Mouse (Mus musculus): ENCODE results near the gene Yipf3. TPM values are rescaled to one million over a fixed set of nuclear protein-coding genes. Genes with fewer than 3 reads are reported as not detected.

Gene Yipf3
- total and polyA plus RNA-seq, 3 experiments, result 15.8 to 52.6 (median 32.5) TPM

GRCm38 (mm10) chr17:46241471-46241870 lies 6.4 kb upstream of the Yipf3 start:
- H3K4me3 ChIP-seq (replicated peaks in 1 of 3; ENCODE audit: low read depth in 2 of 3, low read length in 2 of 3, poor library complexity in 1 of 3), result no peak overlapping the region
- dilution Hi-C loops (cut with MboI; ENCODE audit: extremely low pct_ligation_motif_present, extremely low pct_unique_long_range_greater_than_20kb, low sequenced_read_pairs), result no loop called here
- peaks cover 0 to 6% of the 10 kb centered on the region in 2 experiments; a peak in 2 of 4 replicates for H3K4me1 ChIP-seq (ENCODE audit: control insufficient read depth in 1 of 2, insufficient read depth in 2 of 2)
- peaks cover 83 to 97% of the 10 kb centered on the region in 2 experiments for H3K36me3 ChIP-seq (replicated peaks in 1 of 2; ENCODE audit: control insufficient read depth in 1 of 2, insufficient read depth in 1 of 2, low read length in 1 of 2)
- no peaks in the 10 kb centered on the region for H3K27me3 ChIP-seq (replicated peaks)
- in situ Hi-C loops (cut with MboI; ENCODE audit: low pct_ligation_motif_present, low pct_unique_long_range_greater_than_20kb, low sequenced_read_pairs), result loop anchor here (25.0 kb wide), 1 partner anchor 746 kb away; no protein-coding TSS in a partner anchor
- TF ChIP-seq KAT2A (IDR thresholded peaks at IDR 0.05; ENCODE audit: insufficient replicate concordance, low read length) (no peak), MYC (IDR thresholded peaks at IDR 0.05; ENCODE audit: low read depth, low read length) (no peak), NELFE (IDR thresholded peaks at IDR 0.05; ENCODE audit: low read depth, low read length) (no peak), NRF1 (IDR thresholded peaks at IDR 0.05; ENCODE audit: low read depth, low read length) (no peak), SIN3A (IDR thresholded peaks at IDR 0.05; ENCODE audit: low read length) (no peak), PAX5 (IDR thresholded peaks at IDR 0.05; ENCODE audit: low read length) (no peak), MEF2A (IDR thresholded peaks at IDR 0.05; ENCODE audit: borderline replicate concordance, low read depth, low read length) (no peak), CHD1 (IDR thresholded peaks at IDR 0.05; ENCODE audit: low read depth, low read length) (no peak), HCFC1 (IDR thresholded peaks at IDR 0.05; ENCODE audit: low read depth, low read length) (no peak), ZMIZ1 (IDR thresholded peaks at IDR 0.05; ENCODE audit: low read depth, low read length) (no peak), ZKSCAN1 (IDR thresholded peaks at IDR 0.05; ENCODE audit: borderline replicate concordance, low read depth, low read length) (no peak), IRF4 (IDR thresholded peaks at IDR 0.05; ENCODE audit: low read depth, low read length) (no peak), SMC3 (IDR thresholded peaks at IDR 0.05; ENCODE audit: low read depth, low read length) (no peak), BHLHE40 (IDR thresholded peaks at IDR 0.05; ENCODE audit: low read depth, low read length) (no peak)
- H3K9ac ChIP-seq (ENCODE audit: insufficient read depth, low read depth), result no peak overlapping the region
- H3K27ac ChIP-seq (ENCODE audit: insufficient read depth, low read depth), result no peak overlapping the region
- no peak overlapping the region for H3K4me2 ChIP-seq (ENCODE audit: insufficient read depth, low read depth, poor library complexity, severe bottlenecking)
- DNase-seq (ENCODE audit: extremely low read depth), result no peak
- no peaks in the 10 kb centered on the region for H3K9me3 ChIP-seq (replicated peaks; ENCODE audit: low read length)
- H3K79me2 ChIP-seq (replicated peaks; ENCODE audit: control insufficient read depth, extremely low read depth, insufficient read depth, poor library complexity, severe bottlenecking), result peaks cover 5% of the 10 kb centered on the region; the same call in 1 of the 2 replicates

- H3K79me2 ChIP-seq (replicated peaks; ENCODE audit: control insufficient read depth, extremely low read depth, insufficient read depth, poor library complexity, severe bottlenecking), result peaks cover 13% of the 10 kb centered on the region
- no peak overlapping the region for H3K27ac ChIP-seq (ENCODE audit: insufficient read depth, low read depth)
- H3K27me3 ChIP-seq (replicated peaks), result no peaks in the 10 kb centered on the region
- TF ChIP-seq TCF12 (IDR thresholded peaks at IDR 0.05; ENCODE audit: low read depth, low read length) (no peak), POLR2A (IDR thresholded peaks at IDR 0.05; ENCODE audit: low read depth, low read length) (peak; percentile 32; the same call in 1 of the 2 replicates)
- peaks cover 75 to 94% of the 10 kb centered on the region in 2 experiments for H3K36me3 ChIP-seq (replicated peaks in 1 of 2; ENCODE audit: control insufficient read depth in 1 of 2, insufficient read depth in 1 of 2, low read length in 1 of 2)
- no peak overlapping the region for H3K4me2 ChIP-seq (ENCODE audit: insufficient read depth, low read depth, poor library complexity, severe bottlenecking)
- peaks cover 3 to 12% of the 10 kb centered on the region in 2 experiments for H3K4me1 ChIP-seq (ENCODE audit: control insufficient read depth in 1 of 2, insufficient read depth in 2 of 2)
- in situ Hi-C loops (cut with MboI; ENCODE audit: low pct_ligation_motif_present, low pct_unique_long_range_greater_than_20kb, low sequenced_read_pairs), result loop anchor here (25.0 kb wide), 1 partner anchor 745 kb away; no protein-coding TSS in a partner anchor
- no peak overlapping the region for H3K4me3 ChIP-seq (replicated peaks in 1 of 3; ENCODE audit: low read depth in 2 of 3, low read length in 2 of 3, poor library complexity in 1 of 3)
- no peaks in the 10 kb centered on the region for H3K9me3 ChIP-seq (replicated peaks; ENCODE audit: low read length)
- no peak overlapping the region for H3K9ac ChIP-seq (ENCODE audit: insufficient read depth, low read depth)
- DNase-seq (ENCODE audit: extremely low read depth), result no peak
- dilution Hi-C loops (cut with MboI; ENCODE audit: extremely low pct_ligation_motif_present, extremely low pct_unique_long_range_greater_than_20kb, low sequenced_read_pairs), result no loop called here
These were observed 5.6 kb upstream of the Yipf3 start for GRCm38 (mm10) chr17:46242274-46242673.
